Mouse (Mus musculus) CH12.LX (cell line): ENCODE measurements around the gene Tcte1. TPM values are rescaled to one million over a fixed set of nuclear protein-coding genes. Genes with fewer than 3 reads are reported as not detected.

Experiments
- DNase-seq: peaks from one replicate; pipeline ENCODE4 v3.0.0-alpha.2; 2013; ENCODE audit errors: extremely low read depth
- H3K27ac ChIP-seq: 2 replicates; pipeline ENCODE4 v1.5.1; 2012; ENCODE audit warnings: low read depth, mild to moderate bottlenecking, control low read depth, moderate library complexity; ENCODE audit not compliant: insufficient read depth
- H3K27me3 ChIP-seq: replicated peaks from 2 replicates; pipeline ENCODE3; 2012; ENCODE audit warnings: inconsistent platforms
- H3K36me3 ChIP-seq, 2 experiments: replicated peaks in 1 of 2; 2 replicates each; pipeline versions ENCODE3 to v1.6.1; 2012; ENCODE audit warnings: inconsistent platforms in 1 of 2, low read length in 1 of 2, mild to moderate bottlenecking in 1 of 2, mixed read lengths in 1 of 2, moderate library complexity in 1 of 2; ENCODE audit not compliant: control insufficient read depth in 1 of 2, insufficient read depth in 1 of 2
- H3K4me1 ChIP-seq, 2 experiments: 2 replicates each; pipeline ENCODE4 v1.6.1; 2012; ENCODE audit warnings: inconsistent platforms in 1 of 2, moderate library complexity in 1 of 2; ENCODE audit not compliant: insufficient read depth in 2 of 2, control insufficient read depth in 1 of 2
- H3K4me2 ChIP-seq: 2 replicates; pipeline ENCODE4 v1.6.1; 2012; ENCODE audit warnings: low read depth, mild to moderate bottlenecking, control low read depth; ENCODE audit not compliant: poor library complexity, insufficient read depth, severe bottlenecking
- H3K4me3 ChIP-seq, 3 experiments: fragments of 150-350 bp in 1 of 3; sonication (generic) in 1 of 3; replicated peaks in 1 of 3; 2 replicates each; pipeline versions ENCODE3 to v1.5.1; 2011 to 2012; ENCODE audit warnings: low read depth in 2 of 3, low read length in 2 of 3, mild to moderate bottlenecking in 2 of 3, moderate library complexity in 2 of 3, control low read depth in 1 of 3, improper control_type of control experiment in 1 of 3, inconsistent platforms in 1 of 3, mixed read lengths in 1 of 3; ENCODE audit not compliant: poor library complexity in 1 of 3
- H3K79me2 ChIP-seq: replicated peaks from 2 replicates; pipeline ENCODE4 v1.6.1; 2012; ENCODE audit warnings: mild to moderate bottlenecking, moderate library complexity; ENCODE audit not compliant: control insufficient read depth, poor library complexity, insufficient read depth, severe bottlenecking; ENCODE audit errors: extremely low read depth
- H3K9ac ChIP-seq: 2 replicates; pipeline ENCODE4 v1.6.1; 2012; ENCODE audit warnings: low read depth, mild to moderate bottlenecking, control low read depth, moderate library complexity; ENCODE audit not compliant: insufficient read depth
- H3K9me3 ChIP-seq: replicated peaks from 2 replicates; pipeline ENCODE3; 2012; ENCODE audit warnings: low read length, inconsistent platforms, mixed read lengths
- BHLHE40 ChIP-seq: IDR thresholded peaks from 2 replicates; pipeline ENCODE4 v1.6.1; 2011; ENCODE audit warnings: mild to moderate bottlenecking, low read depth, low read length, improper control_type of control experiment
- E2F4 ChIP-seq: IDR thresholded peaks from 2 replicates; pipeline ENCODE4 v1.6.1; 2011; ENCODE audit warnings: low read depth, low read length, improper control_type of control experiment; ENCODE audit not compliant: insufficient replicate concordance
- HCFC1 ChIP-seq: IDR thresholded peaks from 2 replicates; pipeline ENCODE4 v1.6.1; 2012; ENCODE audit warnings: low read depth, mild to moderate bottlenecking, inconsistent platforms, low read length, improper control_type of control experiment
- JUND ChIP-seq: conservative IDR thresholded peaks from 2 replicates; pipeline ENCODE4 v1.6.1; 2011; ENCODE audit warnings: low read depth, low read length, improper control_type of control experiment
- KAT2A ChIP-seq: IDR thresholded peaks from 2 replicates; pipeline ENCODE4 v1.6.1; 2012; ENCODE audit warnings: low read length, improper control_type of control experiment, inconsistent platforms; ENCODE audit not compliant: insufficient replicate concordance
- MAX ChIP-seq: IDR thresholded peaks from 2 replicates; pipeline ENCODE4 v1.6.1; 2011; ENCODE audit warnings: low read length, improper control_type of control experiment
- MEF2A ChIP-seq: IDR thresholded peaks from 2 replicates; pipeline ENCODE4 v1.6.1; 2014; ENCODE audit warnings: low read depth, mild to moderate bottlenecking, inconsistent platforms, low read length, improper control_type of control experiment, borderline replicate concordance
- MXI1 ChIP-seq: IDR thresholded peaks from 2 replicates; pipeline ENCODE4 v1.6.1; 2011; ENCODE audit warnings: mild to moderate bottlenecking, low read depth, low read length, improper control_type of control experiment
- MYC ChIP-seq: IDR thresholded peaks from 2 replicates; pipeline ENCODE4 v1.6.1; 2011; ENCODE audit warnings: low read depth, mild to moderate bottlenecking, improper control_type of control experiment, low read length
- NRF1 ChIP-seq: IDR thresholded peaks from 2 replicates; pipeline ENCODE4 v1.6.1; 2014; ENCODE audit warnings: low read depth, mild to moderate bottlenecking, inconsistent platforms, low read length, improper control_type of control experiment, moderate library complexity
- RCOR1 ChIP-seq: conservative IDR thresholded peaks from 2 replicates; pipeline ENCODE4 v1.6.1; 2012; ENCODE audit warnings: low read depth, mild to moderate bottlenecking, inconsistent platforms, low read length, improper control_type of control experiment
- SIN3A ChIP-seq: IDR thresholded peaks from 2 replicates; pipeline ENCODE4 v1.6.1; 2012; ENCODE audit warnings: low read length, improper control_type of control experiment, inconsistent platforms
- SMC3 ChIP-seq: IDR thresholded peaks from 2 replicates; pipeline ENCODE4 v1.6.1; 2011; ENCODE audit warnings: low read depth, low read length, improper control_type of control experiment
- USF2 ChIP-seq: conservative IDR thresholded peaks from 2 replicates; pipeline ENCODE4 v1.6.1; 2011; ENCODE audit warnings: low read depth, low read length, improper control_type of control experiment
- ZMIZ1 ChIP-seq: IDR thresholded peaks from 2 replicates; pipeline ENCODE4 v1.6.1; 2012; ENCODE audit warnings: low read depth, mild to moderate bottlenecking, inconsistent platforms, low read length, improper control_type of control experiment
- ZNF384 ChIP-seq: IDR thresholded peaks from 2 replicates; pipeline ENCODE4 v1.6.1; 2012; ENCODE audit warnings: low read depth, low read length, improper control_type of control experiment, inconsistent platforms
- dilution Hi-C: fragments of 300-500 bp; cut with MboI; formaldehyde crosslinking; loops from 2 replicates; pipeline ENCODE4 v1.14.3; 2020; ENCODE audit warnings: low sequenced_read_pairs; ENCODE audit not compliant: extremely low pct_unique_long_range_greater_than_20kb, extremely low pct_ligation_motif_present
- in situ Hi-C: fragments of 300-500 bp; cut with MboI; formaldehyde crosslinking; loops from 3 replicates; pipeline ENCODE4 v1.14.3; 2019; ENCODE audit warnings: low sequenced_read_pairs, low pct_ligation_motif_present, low pct_unique_long_range_greater_than_20kb, mixed read lengths
- polyA plus RNA-seq: library from polyadenylated mRNA; unstranded; fragments of >175 nt; gene quantifications from 2 replicates; pipeline ENCODE4 v1.2.1, GENCODE M21; 2012; ENCODE audit warnings: low read depth; ENCODE audit not compliant: insufficient read length
- total RNA-seq, 2 experiments: library from RNA; depleted of rRNA; stranded (reverse); fragments of 300-350 nt in 1 of 2; fragments of >200 nt in 1 of 2; gene quantifications; 2 replicates each; pipeline ENCODE4 v1.2.3; 2012 to 2014

The Tcte1 gene
- total and polyA plus RNA-seq, 3 experiments, result not detected

GRCm38 (mm10) chr17:45565103-45565502 is 41.9 kb downstream of the Tcte1 start:
- dilution Hi-C loops, result no loop called here
- peak overlapping the region; percentile 83 for H3K4me2 ChIP-seq
- H3K36me3 ChIP-seq, result peaks cover 61 to 74% of the 10 kb centered on the region in 2 experiments
- H3K79me2 ChIP-seq, result peaks cover 41% of the 10 kb centered on the region
- TF ChIP-seq MXI1, result no peak
- no peak for TF ChIP-seq BHLHE40
- TF ChIP-seq USF2, result no peak
- peak; percentile 78 for TF ChIP-seq NRF1
- TF ChIP-seq RCOR1, result no peak
- no peak for TF ChIP-seq KAT2A
- TF ChIP-seq MAX, result no peak
- no peak for TF ChIP-seq ZNF384
- no peak for TF ChIP-seq MYC
- TF ChIP-seq SIN3A, result peak; percentile 1; the same call in 1 of the 2 replicates
- TF ChIP-seq SMC3, result peak; percentile 0; the same call in 1 of the 2 replicates
- no peak for TF ChIP-seq MEF2A
- no peaks in the 10 kb centered on the region for H3K27me3 ChIP-seq
- peak overlapping the region; percentile 98; the same call in 1 of the 2 replicates for H3K27ac ChIP-seq
- DNase-seq, result no peak
- H3K9ac ChIP-seq, result peak overlapping the region; percentile 89
- peaks cover 45 to 77% of the 10 kb centered on the region in 2 experiments for H3K4me1 ChIP-seq
- H3K4me3 ChIP-seq, result peak overlapping the region; percentile 75 to 87 (median 80)
- H3K9me3 ChIP-seq, result no peaks in the 10 kb centered on the region
- in situ Hi-C loops, result no loop called here

- no peak for DNase-seq
- Histone ChIP-seq H3K79me2 (peaks cover 42% of the 10 kb centered on the region), H3K27me3 (no peaks in the 10 kb centered on the region), H3K9me3 (no peaks in the 10 kb centered on the region), H3K27ac (peak overlapping the region; percentile 61), H3K36me3 (peaks cover 63 to 74% of the 10 kb centered on the region in 2 experiments), H3K4me3 (peak overlapping the region in 2 of 3 experiments; percentile 7 to 75), H3K9ac (peak overlapping the region; percentile 89; the same call in 1 of the 2 replicates), H3K4me1 (peaks cover 43 to 77% of the 10 kb centered on the region in 2 experiments), H3K4me2 (peak overlapping the region; percentile 83)
- dilution Hi-C loops (no loop called here), in situ Hi-C loops (no loop called here)
- TF ChIP-seq NRF1 (no peak), JUND (no peak), SMC3 (no peak), BHLHE40 (no peak), MYC (no peak), KAT2A (no peak), MEF2A (no peak), ZMIZ1 (peak; percentile 53; the same call in 1 of the 2 replicates), E2F4 (no peak), SIN3A (peak; percentile 51), HCFC1 (no peak)
Observed at GRCm38 (mm10) chr17:45566031-45566359, 42.8 kb downstream of the Tcte1 start.
